Mouse (Mus musculus): ENCODE data around the gene Ahctf1. TPM values are rescaled to one million over a fixed set of nuclear protein-coding genes. Genes with fewer than 3 reads are reported as not detected.

Ahctf1 gene
- polyA plus RNA-seq, 1 experiment from 2014 or later = 9.2 TPM

DNA sequence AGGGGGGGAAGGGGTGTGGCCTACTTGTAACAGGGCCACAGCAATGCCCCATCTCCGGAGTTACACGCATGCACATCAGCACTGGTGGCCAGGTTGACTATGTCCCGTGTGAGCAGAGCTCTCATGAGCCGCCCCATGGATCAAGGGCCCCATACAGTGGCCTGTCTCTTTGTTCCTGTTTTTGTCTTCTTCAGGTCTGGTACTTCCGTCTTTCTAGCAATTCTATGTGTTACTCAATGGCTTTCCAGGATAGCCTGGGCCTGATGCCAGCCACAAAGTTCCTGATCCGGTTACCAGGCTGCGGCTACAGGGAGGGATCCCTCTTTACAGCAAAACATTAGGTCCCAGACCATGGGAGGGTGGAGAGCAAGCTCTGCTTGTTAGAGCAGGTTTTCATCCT is 39.1 kb upstream of the Ahctf1 start:
- no peaks in the 10 kb centered on the region for H3K36me3 ChIP-seq (replicated peaks; ENCODE audit: insufficient read depth, low read length)
- TF ChIP-seq CTCF (IDR thresholded peaks at IDR 0.05; ENCODE audit: low read depth) (no peak), EP300 (IDR thresholded peaks at IDR 0.05; ENCODE audit: low read depth) (no peak)
- 53% methylated on average over 7 of the region's 7 CpGs for WGBS (ENCODE audit: insufficient replicate concordance)
- H3K9me3 ChIP-seq (ENCODE audit: low read length) = no peaks in the 10 kb centered on the region
- DNase-seq (peak; percentile 70), ATAC-seq (peak; percentile 46)
- H3K4me1 ChIP-seq (ENCODE audit: insufficient read depth) = peaks cover 6% of the 10 kb centered on the region; the same call in 1 of the 2 replicates
- H3K27ac ChIP-seq (ENCODE audit: low read depth) = no peak overlapping the region
- no peak overlapping the region for H3K4me3 ChIP-seq (ENCODE audit: low read depth, low read length)
- H3K9ac ChIP-seq (replicated peaks) = no peak overlapping the region
- H3K4me2 ChIP-seq (ENCODE audit: low read depth, low read length) = no peak overlapping the region
- H3K27me3 ChIP-seq (ENCODE audit: insufficient read depth, low read length) = no peaks in the 10 kb centered on the region

DNA sequence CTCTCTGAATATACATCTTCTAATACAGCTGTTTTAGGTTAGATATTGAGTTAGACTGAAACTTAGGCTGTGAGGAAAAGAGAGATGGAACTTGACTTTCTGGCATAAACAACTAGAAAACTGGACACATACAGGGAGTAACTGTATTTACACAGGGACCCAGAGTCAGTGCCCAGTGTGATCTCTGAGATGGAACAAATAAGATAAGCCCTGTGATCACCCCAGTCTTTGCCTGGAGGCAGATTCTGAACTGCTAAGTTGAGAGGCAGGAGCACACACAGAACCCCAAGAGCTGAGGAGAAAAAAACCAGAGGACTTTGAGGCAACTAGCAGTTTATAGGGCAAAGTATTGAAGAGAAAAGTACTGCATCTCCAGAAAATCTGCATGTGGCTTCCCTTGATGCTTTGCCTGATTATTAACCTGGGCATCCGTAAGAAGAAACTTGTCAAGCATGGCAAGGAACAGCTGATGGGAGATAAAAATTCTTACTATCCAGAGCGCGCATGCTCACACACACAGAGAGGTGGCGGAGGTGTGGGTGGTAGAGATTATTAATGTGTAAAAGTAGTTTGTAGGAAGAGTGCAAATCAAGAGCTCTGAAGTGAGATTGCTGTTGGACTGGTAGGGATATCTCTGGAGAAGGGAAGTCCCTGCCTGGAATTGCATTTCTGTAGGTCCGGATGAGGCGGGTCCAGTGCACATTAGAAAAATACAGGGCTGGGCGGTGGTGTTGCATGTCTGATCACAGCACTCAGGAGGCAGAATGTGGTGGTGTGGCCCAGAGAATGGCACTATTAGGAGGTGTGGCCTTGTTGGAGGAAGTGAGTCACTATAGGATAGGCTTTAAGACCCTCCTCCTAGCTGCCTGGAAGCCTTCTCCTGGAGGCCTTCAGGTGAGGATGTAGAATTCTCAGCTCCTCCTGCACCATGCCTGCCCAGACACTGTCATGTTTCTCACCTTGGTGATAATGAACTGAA is 33.2 kb upstream of the Ahctf1 start:
- peak; percentile 77 for ATAC-seq
- H3K9me3 ChIP-seq (ENCODE audit: low read length) = peaks cover 4% of the 10 kb centered on the region; the same call in 1 of the 2 replicates
- DNase-seq = no peak
- no peaks in the 10 kb centered on the region for H3K27me3 ChIP-seq (ENCODE audit: insufficient read depth, low read length)
- 71% methylated on average over 7 of the region's 7 CpGs for WGBS (ENCODE audit: insufficient replicate concordance)
- no peak overlapping the region for H3K9ac ChIP-seq (replicated peaks)
- no peak for TF ChIP-seq CTCF (IDR thresholded peaks at IDR 0.05; ENCODE audit: low read depth)
- 0 out of 2 replicates have a peak, but pooled peaks have one; percentile 11 for TF ChIP-seq EP300 (IDR thresholded peaks at IDR 0.05; ENCODE audit: low read depth)
- H3K4me3 ChIP-seq (ENCODE audit: low read depth, low read length) = no peak overlapping the region
- peaks cover 6% of the 10 kb centered on the region; the same call in 1 of the 2 replicates for H3K4me1 ChIP-seq (ENCODE audit: insufficient read depth)
- H3K27ac ChIP-seq (ENCODE audit: low read depth) = peak overlapping the region; percentile 16; the same call in 1 of the 2 replicates
- H3K4me2 ChIP-seq (ENCODE audit: low read depth, low read length) = no peak overlapping the region
- no peaks in the 10 kb centered on the region for H3K36me3 ChIP-seq (replicated peaks; ENCODE audit: insufficient read depth, low read length)

DNA sequence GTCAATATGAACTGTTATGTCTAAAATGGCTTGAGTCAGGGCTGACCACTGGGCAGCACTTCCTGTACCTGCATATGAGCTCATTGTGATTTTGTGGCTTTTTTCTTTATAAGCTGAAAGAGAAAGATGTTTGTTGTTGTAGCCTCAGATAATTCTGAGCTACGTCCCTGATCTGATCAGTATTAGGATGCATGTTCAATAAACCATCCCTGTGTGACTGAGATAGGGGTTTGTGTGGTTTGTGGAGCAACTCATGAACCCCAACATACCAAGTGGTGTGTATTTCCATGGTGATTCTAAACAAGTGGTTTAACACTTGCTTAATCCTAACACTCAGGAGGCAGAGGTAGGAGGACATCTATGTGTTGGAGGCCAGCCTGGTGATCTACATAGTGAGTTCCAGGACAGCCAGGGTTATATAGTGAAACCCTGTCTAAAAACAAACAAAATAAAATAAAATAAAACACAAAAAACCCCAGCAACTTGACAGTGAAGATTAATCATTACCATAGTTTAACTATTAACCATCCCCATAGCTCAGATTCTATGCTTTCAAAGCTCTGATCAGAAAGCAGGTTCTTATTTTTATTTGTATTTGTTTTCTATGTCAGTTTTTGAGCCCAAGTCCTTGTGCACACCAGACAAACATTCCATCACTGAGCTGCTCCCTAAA is 32.4 kb upstream of the Ahctf1 start:
- ATAC-seq (peak; percentile 60), DNase-seq (no peak)
- H3K4me1 ChIP-seq (ENCODE audit: insufficient read depth) = peaks cover 6% of the 10 kb centered on the region; the same call in 1 of the 2 replicates
- H3K4me2 ChIP-seq (ENCODE audit: low read depth, low read length) = no peak overlapping the region
- no peaks in the 10 kb centered on the region for H3K36me3 ChIP-seq (replicated peaks; ENCODE audit: insufficient read depth, low read length)
- TF ChIP-seq CTCF (IDR thresholded peaks at IDR 0.05; ENCODE audit: low read depth) (no peak), EP300 (IDR thresholded peaks at IDR 0.05; ENCODE audit: low read depth) (peak; percentile 42; the same call in 1 of the 2 replicates)
- H3K4me3 ChIP-seq (ENCODE audit: low read depth, low read length) = no peak overlapping the region
- H3K27me3 ChIP-seq (ENCODE audit: insufficient read depth, low read length) = no peaks in the 10 kb centered on the region
- 51% methylated on average over 1 of the region's 1 CpGs for whole genome bisulfite sequencing (ENCODE audit: insufficient replicate concordance)
- no peak overlapping the region for H3K9ac ChIP-seq (replicated peaks)
- peak overlapping the region; percentile 16; the same call in 1 of the 2 replicates for H3K27ac ChIP-seq (ENCODE audit: low read depth)
- peaks cover 4% of the 10 kb centered on the region; the same call in 1 of the 2 replicates for H3K9me3 ChIP-seq (ENCODE audit: low read length)

DNA sequence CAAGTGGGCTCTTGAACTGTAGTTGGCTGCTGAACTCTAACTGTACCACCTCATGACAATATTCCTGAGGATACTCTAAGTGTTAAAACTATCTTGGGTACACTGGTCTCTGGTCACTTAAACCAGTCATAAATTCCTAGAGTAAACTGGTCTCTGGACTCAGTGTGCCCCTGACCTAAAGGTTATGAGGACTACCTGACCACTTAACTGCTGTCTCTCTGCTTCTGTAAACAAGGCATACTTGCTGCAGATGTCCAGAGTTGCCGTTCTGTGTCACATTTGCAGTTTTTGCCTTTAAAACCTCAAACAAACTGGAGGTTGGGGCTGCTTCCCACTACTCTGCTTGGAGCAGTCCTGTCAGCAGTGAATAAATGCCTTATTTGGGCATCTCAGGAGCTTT is 30.1 kb upstream of the Ahctf1 start:
- DNase-seq (no peak), ATAC-seq (no peak)
- Histone ChIP-seq H3K4me1 (ENCODE audit: insufficient read depth) (peaks cover 6% of the 10 kb centered on the region; the same call in 1 of the 2 replicates), H3K9me3 (ENCODE audit: low read length) (peaks cover 4% of the 10 kb centered on the region; the same call in 1 of the 2 replicates), H3K36me3 (replicated peaks; ENCODE audit: insufficient read depth, low read length) (no peaks in the 10 kb centered on the region), H3K9ac (replicated peaks) (no peak overlapping the region), H3K4me3 (ENCODE audit: low read depth, low read length) (no peak overlapping the region), H3K27ac (ENCODE audit: low read depth) (no peak overlapping the region), H3K27me3 (ENCODE audit: insufficient read depth, low read length) (no peaks in the 10 kb centered on the region), H3K4me2 (ENCODE audit: low read depth, low read length) (no peak overlapping the region)
- TF ChIP-seq EP300 (IDR thresholded peaks at IDR 0.05; ENCODE audit: low read depth) (no peak), CTCF (IDR thresholded peaks at IDR 0.05; ENCODE audit: low read depth) (no peak)
- 61% methylated on average over 1 of the region's 1 CpGs for WGBS (ENCODE audit: insufficient replicate concordance)

GRCm38 (mm10) chr1:179832710-179833240 is 29.3 kb upstream of the Ahctf1 start:
- Histone ChIP-seq H3K4me1 (ENCODE audit: insufficient read depth) (peaks cover 6% of the 10 kb centered on the region; the same call in 1 of the 2 replicates), H3K9me3 (ENCODE audit: low read length) (peaks cover 4% of the 10 kb centered on the region; the same call in 1 of the 2 replicates), H3K27ac (ENCODE audit: low read depth) (no peak overlapping the region), H3K4me2 (ENCODE audit: low read depth, low read length) (no peak overlapping the region), H3K4me3 (ENCODE audit: low read depth, low read length) (no peak overlapping the region), H3K9ac (replicated peaks) (no peak overlapping the region; the same call in 1 of the 2 replicates), H3K36me3 (replicated peaks; ENCODE audit: insufficient read depth, low read length) (no peaks in the 10 kb centered on the region), H3K27me3 (ENCODE audit: insufficient read depth, low read length) (no peaks in the 10 kb centered on the region)
- TF ChIP-seq CTCF (IDR thresholded peaks at IDR 0.05; ENCODE audit: low read depth) (no peak), EP300 (IDR thresholded peaks at IDR 0.05; ENCODE audit: low read depth) (no peak)
- DNase-seq = no peak
- WGBS (ENCODE audit: insufficient replicate concordance) = 32% methylated on average over 7 of the region's 7 CpGs
- ATAC-seq = no peak

Data from liver, postnatal 0 days (tissue).